Mouse (Mus musculus): ENCODE results near the gene 2610528J11Rik. TPM values are rescaled to one million over a fixed set of nuclear protein-coding genes. Genes with fewer than 3 reads are reported as not detected.
"Not testable (repeated sequence)": the region's sequence is repeated elsewhere in the genome, so short reads cannot be mapped to it uniquely, and the experiment has no call there.

The 2610528J11Rik gene
- polyA plus RNA-seq, 1 experiment from 2014 or later, result not detected

GRCm38 (mm10) chr4:118543592-118544260, 16.9 kb downstream of the 2610528J11Rik start, which contains the start of gene Tmem125:
TSS of gene Tmem125 (minus strand) at chr4:118544044.
- WGBS, result 2% methylated on average over 24 of the region's 24 CpGs
- peak within 1 kb of the TSS; percentile 63 for H3K4me2 ChIP-seq
- H3K4me3 ChIP-seq, result peak within 1 kb of the TSS; percentile 35
- no peaks in the 10 kb centered on the region for H3K27me3 ChIP-seq
- ATAC-seq (ENCODE audit: low FRiP score, low read depth), result peak; percentile 42; the same call in 1 of the 2 replicates
- no peak within 1 kb of the TSS for H3K27ac ChIP-seq (replicated peaks)
- peaks cover 7% of the 10 kb centered on the region; the same call in 1 of the 2 replicates for H3K4me1 ChIP-seq (replicated peaks)
- H3K9me3 ChIP-seq, result 0 out of 2 replicates have a peak, but pooled peaks cover 4% of the 10 kb centered on the region
- peak within 1 kb of the TSS; percentile 10; the same call in 1 of the 2 replicates for H3K9ac ChIP-seq
- H3K36me3 ChIP-seq, result no peaks in the 10 kb centered on the region

DNA sequence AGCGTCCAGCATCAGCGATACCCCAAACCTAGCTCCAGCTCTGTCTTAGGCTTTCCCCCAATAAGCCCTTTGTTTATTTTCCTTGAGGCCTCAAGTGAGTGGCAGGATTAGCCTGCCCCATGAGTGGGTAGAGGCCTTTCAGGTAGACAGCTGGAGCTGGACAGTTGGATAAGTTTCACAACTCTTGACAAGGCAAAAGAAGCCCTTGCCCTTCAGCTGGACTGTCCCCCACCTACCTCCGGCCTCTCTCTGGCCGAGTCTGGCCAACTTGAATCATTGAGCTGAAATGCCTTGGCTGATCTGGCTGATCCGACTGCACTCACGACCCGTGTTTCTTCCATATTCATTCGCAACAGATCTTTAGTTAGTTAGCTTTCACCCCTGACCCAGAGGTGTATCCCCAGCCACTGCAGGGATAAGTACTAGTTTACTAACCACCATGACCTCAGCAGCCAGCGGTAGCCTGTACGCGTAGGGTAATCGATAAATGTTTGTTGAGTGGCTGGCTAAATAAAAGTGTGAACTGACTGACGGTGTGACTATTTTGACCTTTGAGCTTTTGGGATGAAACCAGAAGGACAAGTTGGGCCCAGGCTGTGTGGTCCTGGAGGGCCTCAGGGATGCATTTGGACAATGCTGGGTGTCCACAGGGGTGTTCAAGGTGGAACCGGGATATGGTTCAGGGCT, 17.8 kb downstream of the 2610528J11Rik start:
- H3K27ac ChIP-seq (replicated peaks), result no peak overlapping the region
- H3K9me3 ChIP-seq, result 0 out of 2 replicates have a peak, but pooled peaks cover 4% of the 10 kb centered on the region
- no peaks in the 10 kb centered on the region for H3K27me3 ChIP-seq
- H3K4me2 ChIP-seq, result no peak overlapping the region
- peaks cover 7% of the 10 kb centered on the region; the same call in 1 of the 2 replicates for H3K4me1 ChIP-seq (replicated peaks)
- ATAC-seq (ENCODE audit: low FRiP score, low read depth), result no peak
- H3K4me3 ChIP-seq, result no peak overlapping the region
- H3K36me3 ChIP-seq, result no peaks in the 10 kb centered on the region
- WGBS, result 79% methylated on average over 14 of the region's 14 CpGs
- no peak overlapping the region for H3K9ac ChIP-seq

GRCm38 (mm10) chr4:118547424-118548129, 20.8 kb downstream of the 2610528J11Rik start:
- not testable (repeated sequence) for ATAC-seq (ENCODE audit: low FRiP score, low read depth); H3K27ac ChIP-seq (replicated peaks); H3K9me3 ChIP-seq; H3K4me1 ChIP-seq (replicated peaks); H3K36me3 ChIP-seq; H3K4me3 ChIP-seq; H3K27me3 ChIP-seq; H3K4me2 ChIP-seq; H3K9ac ChIP-seq
- 91% methylated on average over 23 of the region's 23 CpGs for WGBS

- not testable (repeated sequence) for H3K9me3 ChIP-seq; H3K36me3 ChIP-seq; H3K9ac ChIP-seq; H3K27me3 ChIP-seq; H3K27ac ChIP-seq (replicated peaks); ATAC-seq (ENCODE audit: low FRiP score, low read depth); H3K4me1 ChIP-seq (replicated peaks); H3K4me2 ChIP-seq; H3K4me3 ChIP-seq
- 88% methylated on average over 10 of the region's 10 CpGs for WGBS
Measured at GRCm38 (mm10) chr4:118548130-118548480, 21.3 kb downstream of the 2610528J11Rik start.

GRCm38 (mm10) chr4:118553039-118553649, 26.3 kb downstream of the 2610528J11Rik start:
- Histone ChIP-seq H3K36me3 (no peaks in the 10 kb centered on the region), H3K4me1 (replicated peaks) (no peaks in the 10 kb centered on the region), H3K27ac (replicated peaks) (no peak overlapping the region), H3K9me3 (0 out of 2 replicates have a peak, but pooled peaks cover under 1% of the 10 kb centered on the region), H3K4me2 (no peak overlapping the region), H3K9ac (no peak overlapping the region), H3K4me3 (no peak overlapping the region), H3K27me3 (no peaks in the 10 kb centered on the region)
- WGBS, result 86% methylated on average over 3 of the region's 3 CpGs
- no peak for ATAC-seq (ENCODE audit: low FRiP score, low read depth)

DNA sequence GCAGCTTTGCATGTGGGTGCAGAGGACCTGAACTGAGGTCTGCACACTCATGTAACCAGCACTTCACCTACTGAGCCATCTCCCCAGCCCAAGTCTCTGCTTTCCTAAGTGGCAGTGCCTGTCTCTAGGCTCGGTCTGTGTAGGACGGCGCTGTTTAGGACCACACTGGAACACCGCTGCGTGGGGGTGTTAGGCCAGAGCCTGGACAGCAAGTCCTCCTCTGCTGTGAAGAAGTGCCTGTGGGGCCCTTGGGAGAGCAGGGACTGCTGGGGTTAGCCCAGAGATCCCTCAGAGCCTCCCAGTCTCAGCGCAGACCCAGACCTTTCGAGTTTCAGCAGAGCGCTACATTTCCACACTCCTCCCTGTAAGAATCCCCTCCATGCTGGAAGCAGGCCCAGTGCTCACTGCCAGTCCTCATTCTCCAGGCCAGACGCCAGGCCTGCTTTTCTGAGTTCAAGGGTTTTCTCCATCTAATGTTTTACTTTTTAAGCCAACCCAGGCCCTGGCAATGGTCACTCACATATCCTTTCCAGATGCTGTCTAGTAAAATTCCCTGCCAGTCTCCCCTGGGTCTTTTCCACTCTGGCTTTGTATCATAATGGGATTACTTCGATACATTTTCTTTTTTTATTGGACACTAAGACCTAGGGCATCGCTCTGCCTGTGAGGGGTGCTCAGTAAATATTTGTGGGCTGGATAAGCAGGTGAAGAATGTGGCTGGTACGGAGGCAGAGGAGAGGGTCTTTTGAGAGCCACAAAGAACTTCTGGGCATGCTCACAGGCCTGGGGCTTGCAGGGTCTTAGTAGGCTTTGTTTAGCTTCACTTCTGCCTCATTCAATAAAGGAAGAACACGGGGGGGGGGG, 37.5 kb downstream of the 2610528J11Rik start:
- Histone ChIP-seq H3K4me3 (no peak overlapping the region), H3K27ac (replicated peaks) (no peak overlapping the region), H3K4me2 (no peak overlapping the region), H3K36me3 (no peaks in the 10 kb centered on the region), H3K27me3 (no peaks in the 10 kb centered on the region), H3K4me1 (replicated peaks) (no peaks in the 10 kb centered on the region), H3K9ac (no peak overlapping the region), H3K9me3 (no peaks in the 10 kb centered on the region)
- peak; percentile 46; the same call in 1 of the 2 replicates for ATAC-seq (ENCODE audit: low FRiP score, low read depth)
- 78% methylated on average over 13 of the region's 13 CpGs for WGBS

DNA sequence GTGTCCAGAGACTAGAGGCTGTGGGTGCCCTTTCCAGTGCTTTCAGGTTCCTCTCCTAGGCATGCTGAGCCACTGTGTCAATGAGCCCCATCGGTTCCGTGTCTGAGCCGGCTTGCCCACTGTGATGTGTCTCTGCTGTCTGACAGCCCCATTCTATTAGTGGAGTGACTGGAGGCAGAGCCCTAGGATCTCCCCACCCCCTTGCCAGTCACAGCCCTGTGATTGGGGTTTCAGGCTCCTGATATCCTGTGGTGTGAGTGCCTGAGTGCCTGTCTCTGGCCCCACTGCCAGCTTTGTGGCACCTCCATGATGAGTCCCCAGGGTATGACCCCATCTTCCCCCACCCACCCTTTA, 38.1 kb downstream of the 2610528J11Rik start:
- Histone ChIP-seq H3K27ac (replicated peaks) (no peak overlapping the region), H3K9me3 (no peaks in the 10 kb centered on the region), H3K9ac (no peak overlapping the region), H3K36me3 (no peaks in the 10 kb centered on the region), H3K4me3 (no peak overlapping the region), H3K4me1 (replicated peaks) (no peaks in the 10 kb centered on the region), H3K27me3 (no peaks in the 10 kb centered on the region), H3K4me2 (no peak overlapping the region)
- no peak; the same call in 1 of the 2 replicates for ATAC-seq (ENCODE audit: low FRiP score, low read depth)
- WGBS, result 42% methylated on average over 3 of the region's 3 CpGs

- WGBS, result 35% methylated on average over 7 of the region's 7 CpGs
- no peak for ATAC-seq (ENCODE audit: low FRiP score, low read depth)
- H3K9ac ChIP-seq, result no peak overlapping the region
- no peaks in the 10 kb centered on the region for H3K36me3 ChIP-seq
- no peak overlapping the region for H3K4me2 ChIP-seq
- no peaks in the 10 kb centered on the region for H3K27me3 ChIP-seq
- no peaks in the 10 kb centered on the region for H3K4me1 ChIP-seq (replicated peaks)
- H3K9me3 ChIP-seq, result no peaks in the 10 kb centered on the region
- H3K27ac ChIP-seq (replicated peaks), result no peak overlapping the region
- no peak overlapping the region for H3K4me3 ChIP-seq
Measured at GRCm38 (mm10) chr4:118566161-118566676, 39.4 kb downstream of the 2610528J11Rik start.

GRCm38 (mm10) chr4:118568709-118569108, 41.9 kb downstream of the 2610528J11Rik start:
- WGBS, result 76% methylated on average over 10 of the region's 10 CpGs
- no peak overlapping the region for H3K4me3 ChIP-seq
- H3K36me3 ChIP-seq, result no peaks in the 10 kb centered on the region
- 0 out of 2 replicates have a peak, but pooled peaks cover 3% of the 10 kb centered on the region for H3K27me3 ChIP-seq
- no peaks in the 10 kb centered on the region for H3K9me3 ChIP-seq
- no peak overlapping the region for H3K4me2 ChIP-seq
- ATAC-seq (ENCODE audit: low FRiP score, low read depth), result no peak
- no peak overlapping the region for H3K9ac ChIP-seq
- H3K27ac ChIP-seq (replicated peaks), result no peak overlapping the region
- no peaks in the 10 kb centered on the region for H3K4me1 ChIP-seq (replicated peaks)

DNA sequence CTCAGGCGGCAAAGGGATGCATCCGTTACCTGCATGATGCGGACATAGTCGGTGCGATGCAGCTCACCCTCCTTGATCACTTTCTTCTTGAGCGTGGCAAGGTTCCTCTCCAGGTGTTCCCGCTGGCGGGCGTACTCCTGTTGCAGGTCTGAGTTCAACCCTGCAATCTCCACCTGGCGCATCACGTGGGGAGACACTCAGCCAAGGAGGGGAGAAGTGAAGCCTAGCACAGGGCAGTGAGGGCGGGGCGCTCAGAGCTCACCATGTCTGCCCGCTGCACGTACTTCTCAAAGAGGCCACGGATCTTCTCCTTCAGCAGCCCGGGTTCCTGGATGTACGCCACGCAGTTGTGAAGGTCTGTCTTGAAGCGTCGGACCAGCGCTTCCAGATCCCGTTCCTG, 42.5 kb downstream of the 2610528J11Rik start:
- 77% methylated on average over 23 of the region's 23 CpGs for WGBS
- Histone ChIP-seq H3K4me2 (no peak overlapping the region), H3K4me1 (replicated peaks) (no peaks in the 10 kb centered on the region)

DNA sequence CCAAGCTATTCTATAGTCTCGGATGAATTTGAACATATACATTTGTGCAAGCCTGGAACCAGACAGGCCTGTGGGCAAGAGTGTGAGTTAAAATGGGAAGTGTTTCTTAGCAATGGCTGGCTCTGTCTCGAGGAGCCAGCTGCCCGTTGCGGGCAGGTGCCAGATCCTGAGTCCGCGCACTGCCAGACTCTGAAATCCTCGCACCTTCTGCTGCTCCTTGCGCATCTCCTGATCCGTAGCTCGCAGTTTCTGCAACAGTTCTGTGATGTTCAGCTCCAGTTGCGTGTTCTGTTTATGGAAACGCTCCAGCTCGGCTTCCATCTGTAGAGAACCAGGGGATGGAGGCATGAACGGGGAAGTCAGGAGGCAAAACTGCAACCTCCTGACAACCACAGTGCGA, 44.6 kb downstream of the 2610528J11Rik start:
- Histone ChIP-seq H3K4me2 (no peak overlapping the region), H3K9me3 (no peaks in the 10 kb centered on the region), H3K27ac (replicated peaks) (no peak overlapping the region), H3K4me1 (replicated peaks) (no peaks in the 10 kb centered on the region), H3K27me3 (0 out of 2 replicates have a peak, but pooled peaks cover 3% of the 10 kb centered on the region), H3K4me3 (no peak overlapping the region), H3K36me3 (no peaks in the 10 kb centered on the region), H3K9ac (no peak overlapping the region)
- 91% methylated on average over 14 of the region's 15 CpGs for WGBS
- no peak for ATAC-seq (ENCODE audit: low FRiP score, low read depth)

More for the DNA sequence above, 42.5 kb downstream of the 2610528J11Rik start:
- H3K9ac ChIP-seq, result no peak overlapping the region
- 0 out of 2 replicates have a peak, but pooled peaks cover 3% of the 10 kb centered on the region for H3K27me3 ChIP-seq
- no peaks in the 10 kb centered on the region for H3K9me3 ChIP-seq
- no peak overlapping the region for H3K27ac ChIP-seq (replicated peaks)
- no peak for ATAC-seq (ENCODE audit: low FRiP score, low read depth)
- H3K36me3 ChIP-seq, result no peaks in the 10 kb centered on the region
- H3K4me3 ChIP-seq, result no peak overlapping the region

Data from hindbrain, embryonic 15.5 days (tissue).